Mouse (Mus musculus) ES-Bruce4 (cell line): ENCODE results near the gene Slc7a1. TPM values are rescaled to one million over a fixed set of nuclear protein-coding genes. Genes with fewer than 3 reads are reported as not detected.

ENCODE experiments used
- H3K27ac ChIP-seq: 2 replicates; pipeline ENCODE4 v1.5.1; 2012; ENCODE audit warnings: low read length, inconsistent platforms; ENCODE audit not compliant: insufficient read depth
- H3K27me3 ChIP-seq: 2 replicates; pipeline ENCODE4 v1.6.1; 2012; ENCODE audit warnings: mild to moderate bottlenecking, low read length, inconsistent platforms; ENCODE audit not compliant: control insufficient read depth, poor library complexity, insufficient read depth, severe bottlenecking
- H3K36me3 ChIP-seq: 2 replicates; pipeline ENCODE4 v1.6.1; 2012; ENCODE audit warnings: inconsistent platforms, mild to moderate bottlenecking, low read length, moderate library complexity; ENCODE audit not compliant: control insufficient read depth, poor library complexity, insufficient read depth, severe bottlenecking
- H3K4me1 ChIP-seq: one replicate; pipeline ENCODE4 v1.8.1; 2011; ENCODE audit warnings: low read length; ENCODE audit not compliant: control insufficient read depth, insufficient read depth
- H3K4me3 ChIP-seq: 2 replicates; pipeline ENCODE4 v1.5.1; 2011; ENCODE audit warnings: low read depth, mild to moderate bottlenecking, low read length
- H3K9ac ChIP-seq: 2 replicates; pipeline ENCODE4 v1.6.1; 2012; ENCODE audit warnings: low read depth, mild to moderate bottlenecking, inconsistent platforms; ENCODE audit not compliant: poor library complexity, severe bottlenecking
- H3K9me3 ChIP-seq: replicated peaks from 2 replicates; pipeline ENCODE4 v1.6.1; 2012; ENCODE audit warnings: mild to moderate bottlenecking, low read length, inconsistent platforms; ENCODE audit not compliant: control insufficient read depth, poor library complexity, insufficient read depth, severe bottlenecking
- CTCF ChIP-seq: IDR thresholded peaks from one replicate; pipeline ENCODE4 v1.8.1; 2011; ENCODE audit warnings: low read depth, low read length
- EP300 ChIP-seq: IDR thresholded peaks from 2 replicates; pipeline ENCODE4 v1.6.1; 2011; ENCODE audit warnings: low read depth, low read length; ENCODE audit not compliant: insufficient read depth
- POLR2A ChIP-seq: IDR thresholded peaks from one replicate; pipeline ENCODE4 v1.8.1; 2011; ENCODE audit warnings: low read length; ENCODE audit not compliant: insufficient read depth
- polyA plus RNA-seq: library from polyadenylated mRNA; stranded (reverse); fragments of >200 nt; gene quantifications from 2 replicates; pipeline ENCODE4 v1.2.4, GENCODE M21; 2011; ENCODE audit warnings: low read depth; ENCODE audit not compliant: missing spikeins, insufficient read depth, insufficient read length

The Slc7a1 gene
- polyA plus RNA-seq: 21.6 and 27.1 TPM in 2 replicates

- no peak for TF ChIP-seq CTCF
- TF ChIP-seq POLR2A: no peak
- TF ChIP-seq EP300: no peak
- Histone ChIP-seq H3K9me3 (0 out of 2 replicates have a peak, but pooled peaks cover 4% of the 10 kb centered on the region), H3K27ac (no peak within 1 kb of the TSS), H3K9ac (peak within 1 kb of the TSS; percentile 83), H3K4me1 (no peaks in the 10 kb centered on the region), H3K27me3 (no peaks in the 10 kb centered on the region), H3K4me3 (peak within 1 kb of the TSS; percentile 89), H3K36me3 (no peaks in the 10 kb centered on the region)
Measured at GRCm38 (mm10) chr5:148399660-148400443, at the start of gene Slc7a1. TSS of gene Slc7a1 (minus strand) at chr5:148399904.

- Histone ChIP-seq H3K9ac (no peak overlapping the region), H3K27ac (no peak overlapping the region), H3K36me3 (no peaks in the 10 kb centered on the region), H3K27me3 (no peaks in the 10 kb centered on the region), H3K4me1 (no peaks in the 10 kb centered on the region), H3K9me3 (peaks cover 9% of the 10 kb centered on the region; the same call in 1 of the 2 replicates), H3K4me3 (no peak overlapping the region)
- TF ChIP-seq EP300 (no peak), POLR2A (no peak), CTCF (peak; percentile 15)
Measured at GRCm38 (mm10) chr5:148444974-148445373, 45.3 kb upstream of the Slc7a1 start.

- Histone ChIP-seq H3K27me3 (no peaks in the 10 kb centered on the region), H3K36me3 (no peaks in the 10 kb centered on the region), H3K4me3 (no peak overlapping the region), H3K27ac (no peak overlapping the region), H3K4me1 (no peaks in the 10 kb centered on the region), H3K9ac (no peak overlapping the region), H3K9me3 (peaks cover 9% of the 10 kb centered on the region; the same call in 1 of the 2 replicates)
- TF ChIP-seq CTCF (no peak), EP300 (no peak), POLR2A (no peak)
Measured at GRCm38 (mm10) chr5:148443734-148444133, 44.0 kb upstream of the Slc7a1 start.

DNA sequence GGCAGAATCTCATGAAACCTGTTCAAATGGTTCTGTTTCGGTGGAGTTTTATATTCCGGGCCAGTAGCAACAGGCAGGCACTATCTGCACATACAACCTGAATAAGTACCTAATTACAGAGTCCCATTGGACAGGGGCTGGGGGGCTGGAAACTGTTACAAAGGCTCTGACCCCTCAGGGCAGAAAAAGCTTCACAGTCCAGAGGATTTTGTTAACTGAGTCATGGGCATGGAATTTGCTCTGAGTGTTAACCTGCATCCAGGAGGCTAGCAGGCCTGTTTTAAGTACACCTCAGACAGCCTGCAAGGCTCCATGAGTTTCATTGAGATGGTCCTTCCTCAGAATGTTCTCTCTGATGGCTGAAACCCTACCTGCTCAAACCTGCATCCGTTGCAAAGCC, 36.0 kb upstream of the Slc7a1 start:
- H3K4me3 ChIP-seq: no peak overlapping the region
- no peak overlapping the region for H3K27ac ChIP-seq
- H3K9me3 ChIP-seq: no peaks in the 10 kb centered on the region
- no peaks in the 10 kb centered on the region for H3K36me3 ChIP-seq
- H3K9ac ChIP-seq: no peak overlapping the region
- no peaks in the 10 kb centered on the region for H3K27me3 ChIP-seq
- no peak for TF ChIP-seq CTCF
- no peak for TF ChIP-seq POLR2A
- TF ChIP-seq EP300: no peak
- H3K4me1 ChIP-seq: no peaks in the 10 kb centered on the region

GRCm38 (mm10) chr5:148432121-148432520, 32.4 kb upstream of the Slc7a1 start:
- no peaks in the 10 kb centered on the region for H3K27me3 ChIP-seq
- H3K9ac ChIP-seq: no peak overlapping the region
- no peak overlapping the region for H3K27ac ChIP-seq
- H3K36me3 ChIP-seq: no peaks in the 10 kb centered on the region
- no peaks in the 10 kb centered on the region for H3K9me3 ChIP-seq
- H3K4me1 ChIP-seq: no peaks in the 10 kb centered on the region
- TF ChIP-seq CTCF (no peak), POLR2A (no peak), EP300 (no peak)
- H3K4me3 ChIP-seq: no peak overlapping the region

DNA sequence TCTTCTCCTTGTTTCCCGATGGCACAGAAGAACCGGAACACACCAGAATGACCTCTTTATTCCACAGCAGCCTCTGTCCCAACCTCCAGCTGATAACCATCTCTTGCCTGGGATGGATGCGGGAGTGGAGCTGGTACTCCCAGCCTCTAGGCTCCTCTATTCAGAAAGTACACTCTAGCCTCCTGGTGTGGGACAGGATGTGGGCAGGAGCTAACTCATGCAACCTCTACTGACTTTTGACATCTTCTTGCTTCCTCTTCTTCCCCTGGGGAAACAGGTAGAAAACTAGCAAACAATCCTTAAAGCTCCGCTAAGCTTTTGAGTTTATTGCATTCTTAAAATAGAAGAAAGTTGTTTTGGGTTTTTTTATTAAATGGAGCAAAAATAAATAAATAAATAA, 29.1 kb upstream of the Slc7a1 start:
- Histone ChIP-seq H3K9ac (no peak overlapping the region), H3K27ac (no peak overlapping the region), H3K4me1 (no peaks in the 10 kb centered on the region), H3K4me3 (no peak overlapping the region), H3K9me3 (no peaks in the 10 kb centered on the region), H3K27me3 (no peaks in the 10 kb centered on the region), H3K36me3 (no peaks in the 10 kb centered on the region)
- no peak for TF ChIP-seq POLR2A
- no peak for TF ChIP-seq EP300
- no peak for TF ChIP-seq CTCF
